Mouse (Mus musculus) MEL (cell line): Measurements from ENCODE around the gene Gm10135.

Source experiments
- CTCF ChIP-seq, 3 experiments: IDR thresholded peaks in 2 of 3; conservative IDR thresholded peaks in 1 of 3; 2 replicates each; pipeline ENCODE4 v1.5.1; 2011 to 2012; ENCODE audit warnings: low read length in 3 of 3, low read depth in 2 of 3, mild to moderate bottlenecking in 2 of 3, improper control_type of control experiment in 1 of 3, inconsistent platforms in 1 of 3, mixed read lengths in 1 of 3, moderate library complexity in 1 of 3; ENCODE audit not compliant: control insufficient read depth in 1 of 3, insufficient read depth in 1 of 3, poor library complexity in 1 of 3, severe bottlenecking in 1 of 3
- JUND ChIP-seq: IDR thresholded peaks from 2 replicates; pipeline ENCODE4 v1.6.1; 2011; ENCODE audit warnings: low read depth, mild to moderate bottlenecking, improper control_type of control experiment, low read length
- MAFK ChIP-seq: IDR thresholded peaks from 2 replicates; pipeline ENCODE4 v1.6.1; 2011; ENCODE audit warnings: low read depth, mild to moderate bottlenecking, low read length, improper control_type of control experiment, borderline replicate concordance
- MAX ChIP-seq: IDR thresholded peaks from 2 replicates; pipeline ENCODE4 v1.6.1; 2011; ENCODE audit warnings: low read length, improper control_type of control experiment
- POLR2A ChIP-seq, 2 experiments: IDR thresholded peaks; 2 replicates each; pipeline ENCODE4 v1.6.1; 2011 to 2012; ENCODE audit warnings: low read length in 2 of 2, mild to moderate bottlenecking in 2 of 2, control low read depth in 1 of 2, improper control_type of control experiment in 1 of 2, low read depth in 1 of 2, moderate library complexity in 1 of 2; ENCODE audit not compliant: control insufficient read depth in 1 of 2, insufficient read depth in 1 of 2, poor library complexity in 1 of 2
- SMC3 ChIP-seq: IDR thresholded peaks from 2 replicates; pipeline ENCODE4 v1.6.1; 2011; ENCODE audit warnings: low read depth, low read length, improper control_type of control experiment
- ZC3H11A ChIP-seq: IDR thresholded peaks from 2 replicates; pipeline ENCODE4 v1.6.1; 2012; ENCODE audit warnings: low read depth, mild to moderate bottlenecking, inconsistent platforms, low read length, improper control_type of control experiment

- TF ChIP-seq MAFK (no peak), CTCF (IDR thresholded peaks at IDR 0.05 in 2 of 3, conservative IDR thresholded peaks at IDR 0.05 in 1 of 3; ENCODE audit: control insufficient read depth in 1 of 3, insufficient read depth in 1 of 3, low read depth in 2 of 3, low read length in 3 of 3, poor library complexity in 1 of 3, severe bottlenecking in 1 of 3) (no peak), ZC3H11A (no peak), JUND (no peak), MAX (no peak), SMC3 (no peak), POLR2A (IDR thresholded peaks at IDR 0.05; ENCODE audit: control insufficient read depth in 1 of 2, insufficient read depth in 1 of 2, low read depth in 1 of 2, low read length in 2 of 2, poor library complexity in 1 of 2) (no peak)
These were observed 15.3 kb upstream of the Gm10135 start for GRCm38 (mm10) chr5:72989756-72990155.
